Mouse (Mus musculus): ENCODE results near the gene Pde4d. TPM values are rescaled to one million over a fixed set of nuclear protein-coding genes. Genes with fewer than 3 reads are reported as not detected.
"Not testable (repeated sequence)": the region's sequence is repeated elsewhere in the genome, so short reads cannot be mapped to it uniquely, and the experiment has no call there.

Gene Pde4d
- total RNA-seq, 2 experiments from 2014 or later: 108 to 120 TPM

DNA sequence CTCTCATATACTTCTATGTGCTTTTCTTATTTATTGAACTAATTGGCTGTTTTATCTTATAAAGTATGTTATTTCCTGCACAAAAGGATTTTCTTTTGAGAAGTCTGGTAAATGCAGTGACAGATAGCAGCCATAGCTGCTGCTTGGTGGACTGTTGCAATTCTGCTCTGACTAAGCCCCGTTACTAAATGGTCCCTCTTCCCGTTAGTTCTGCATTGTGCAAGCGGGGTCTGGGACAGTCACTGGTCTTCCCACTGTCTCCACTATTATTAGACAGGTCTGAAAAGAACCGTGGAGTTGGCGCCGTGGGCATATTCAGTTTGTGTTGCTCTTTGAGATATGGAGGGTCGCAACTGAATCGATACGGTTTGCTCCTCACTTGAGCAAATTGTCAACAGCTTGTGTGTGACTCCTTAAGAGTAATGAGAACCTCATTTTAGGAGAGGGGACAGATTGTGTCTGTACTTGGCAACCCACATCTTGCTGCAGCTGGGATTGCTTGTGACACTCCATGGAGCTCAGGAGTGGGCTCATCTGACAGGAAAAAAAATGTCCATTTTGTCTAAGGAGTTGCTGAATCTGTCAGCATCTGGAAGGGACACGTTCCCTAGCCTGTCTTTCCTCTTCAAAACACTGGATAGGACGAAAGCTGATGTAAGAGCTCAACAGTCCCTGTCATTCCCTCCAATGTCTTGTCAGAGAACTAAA is 316.4 kb downstream of the Pde4d start:
- DNase-seq (ENCODE audit: extremely low spot score in 1 of 2, low spot score in 2 of 2): no peak
- intact Hi-C loops (cut with DNase I): no loop called here

- DNase-seq (ENCODE audit: extremely low spot score in 1 of 2, low spot score in 2 of 2): no peak
- intact Hi-C loops (cut with DNase I): no loop called here
Observed at GRCm38 (mm10) chr13:108769465-108770056, 319.8 kb downstream of the Pde4d start.

DNA sequence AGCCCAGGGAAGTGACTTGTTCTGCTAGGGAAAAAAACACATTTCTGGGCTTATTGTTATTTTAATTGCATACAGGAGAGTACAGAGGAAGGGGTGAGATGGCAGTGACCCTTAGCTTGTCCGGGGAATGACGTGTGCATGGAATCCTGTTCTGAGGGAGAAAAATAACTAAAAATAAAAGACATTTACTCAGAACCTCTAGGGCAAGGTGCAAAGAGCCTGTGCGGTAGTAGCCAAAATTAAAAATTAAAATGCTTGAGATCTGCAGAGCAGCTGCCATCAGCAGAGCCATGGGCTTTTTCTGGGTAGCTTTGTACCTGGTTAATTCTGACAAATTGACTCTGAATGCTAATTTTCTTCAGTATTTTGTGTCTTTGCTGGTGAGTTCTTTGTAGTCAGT is 322.6 kb downstream of the Pde4d start:
- intact Hi-C loops (cut with DNase I): no loop called here
- DNase-seq (ENCODE audit: extremely low spot score in 1 of 2, low spot score in 2 of 2): no peak

GRCm38 (mm10) chr13:108774981-108775380 is 325.2 kb downstream of the Pde4d start:
- intact Hi-C loops (cut with DNase I): no loop called here
- peak in 1 of 2 experiments; percentile 23 for DNase-seq (ENCODE audit: extremely low spot score in 1 of 2, low spot score in 2 of 2)

- no peak for DNase-seq (ENCODE audit: extremely low spot score in 1 of 2, low spot score in 2 of 2)
- intact Hi-C loops (cut with DNase I): no loop called here
Observed at GRCm38 (mm10) chr13:108775882-108776281, 326.1 kb downstream of the Pde4d start.

- intact Hi-C loops (cut with DNase I); DNase-seq (ENCODE audit: extremely low spot score in 1 of 2, low spot score in 2 of 2): not testable (repeated sequence)
Observed at GRCm38 (mm10) chr13:108797620-108798019, 347.9 kb downstream of the Pde4d start.

DNA sequence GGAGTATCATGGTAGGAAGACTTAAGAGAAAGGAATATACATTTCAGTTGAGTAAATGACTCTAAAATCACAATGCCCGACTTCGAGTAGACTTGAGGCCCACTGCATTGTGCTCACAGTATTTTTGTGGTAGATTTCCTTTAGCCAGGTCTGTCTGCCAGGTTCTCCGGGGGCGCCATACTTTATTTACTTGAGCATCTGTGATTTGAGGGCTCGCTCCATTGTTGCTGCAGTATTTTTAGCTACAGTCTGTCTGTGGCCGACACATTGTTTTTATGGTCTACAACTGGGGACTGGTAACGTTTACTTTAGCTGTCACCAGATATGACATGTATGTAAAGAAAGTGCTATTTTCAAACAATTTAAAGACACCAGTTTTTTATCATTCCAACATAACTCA is 359.4 kb downstream of the Pde4d start:
- no peak for DNase-seq (ENCODE audit: extremely low spot score in 1 of 2, low spot score in 2 of 2)

DNA sequence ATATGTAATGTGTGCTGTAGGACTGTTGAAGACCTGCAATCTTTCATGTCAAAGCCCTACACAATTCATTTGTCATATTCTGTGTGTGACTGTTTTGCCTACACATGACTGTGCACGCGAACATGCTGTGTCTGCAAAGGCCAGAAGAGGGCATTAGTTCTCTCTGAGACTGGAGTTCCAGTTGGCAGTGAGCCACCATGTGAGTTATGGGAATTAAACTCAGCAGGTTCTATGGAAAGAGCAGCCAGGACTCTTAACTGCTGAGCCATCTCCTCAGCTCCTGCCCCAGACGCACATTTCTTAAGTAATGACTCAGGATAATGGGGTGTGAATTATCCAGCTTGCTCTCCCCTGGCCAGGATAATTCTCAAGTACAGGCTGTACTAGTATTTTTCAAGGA is 363.2 kb downstream of the Pde4d start:
- intact Hi-C loops (cut with DNase I): no loop called here
- DNase-seq (ENCODE audit: extremely low spot score in 1 of 2, low spot score in 2 of 2): peak in 1 of 2 experiments; percentile 56

More for the DNA sequence above, 359.4 kb downstream of the Pde4d start:
- intact Hi-C loops (cut with DNase I): no loop called here

- intact Hi-C loops (cut with DNase I): no loop called here
- no peak for DNase-seq (ENCODE audit: extremely low spot score in 1 of 2, low spot score in 2 of 2)
Observed at GRCm38 (mm10) chr13:108819846-108820408, 370.2 kb downstream of the Pde4d start.

- intact Hi-C loops (cut with DNase I): no loop called here
- DNase-seq (ENCODE audit: extremely low spot score in 1 of 2, low spot score in 2 of 2): no peak
Observed at GRCm38 (mm10) chr13:108820487-108820886, 370.7 kb downstream of the Pde4d start.

DNA sequence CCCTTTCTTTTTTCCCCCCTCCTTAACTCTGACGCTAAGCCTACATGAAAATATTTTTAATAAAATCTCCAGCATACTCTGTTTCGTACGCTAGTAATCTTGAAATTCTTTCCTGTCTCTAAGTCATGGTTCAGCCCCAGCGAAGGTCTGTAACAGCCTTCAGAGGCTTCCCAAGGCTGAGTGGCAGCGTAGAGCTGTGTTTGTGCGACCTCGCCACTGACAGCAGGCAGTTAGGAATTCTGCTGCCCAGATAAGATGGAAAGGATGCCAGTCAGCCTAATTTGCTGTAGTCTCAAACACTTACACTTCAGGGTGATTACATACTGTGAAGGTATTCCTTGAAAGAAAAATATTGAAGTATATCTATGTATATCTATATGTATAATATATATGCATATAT is 371.5 kb downstream of the Pde4d start:
- intact Hi-C loops (cut with DNase I): no loop called here
- no peak for DNase-seq (ENCODE audit: extremely low spot score in 1 of 2, low spot score in 2 of 2)

GRCm38 (mm10) chr13:108824638-108825310 is 375.0 kb downstream of the Pde4d start:
- no peak for DNase-seq (ENCODE audit: extremely low spot score in 1 of 2, low spot score in 2 of 2)
- intact Hi-C loops (cut with DNase I): no loop called here

DNA sequence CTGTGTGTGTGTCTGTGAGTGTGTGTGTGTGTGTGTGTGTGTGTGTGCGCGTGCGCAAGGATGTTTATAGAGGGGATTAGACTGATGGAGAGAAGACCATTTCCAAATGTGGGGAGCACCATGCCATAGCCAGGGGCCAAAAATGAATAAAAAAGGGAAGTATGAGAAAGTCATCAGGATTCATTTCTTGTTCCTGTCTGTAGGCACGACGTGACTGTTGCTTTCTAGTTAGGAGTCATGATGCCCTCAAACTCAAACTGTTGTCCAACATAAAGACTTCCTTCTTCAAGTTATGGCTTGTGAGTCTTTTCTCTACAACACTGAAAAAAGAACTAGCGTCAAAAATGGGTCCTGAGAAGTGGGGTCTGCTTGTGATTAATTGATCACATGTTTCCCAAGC is 375.8 kb downstream of the Pde4d start:
- no peak for DNase-seq (ENCODE audit: extremely low spot score in 1 of 2, low spot score in 2 of 2)
- intact Hi-C loops (cut with DNase I): no loop called here

- DNase-seq (ENCODE audit: extremely low spot score in 1 of 2, low spot score in 2 of 2): no peak
- intact Hi-C loops (cut with DNase I): no loop called here
Observed at GRCm38 (mm10) chr13:108834197-108834596, 384.4 kb downstream of the Pde4d start.

DNA sequence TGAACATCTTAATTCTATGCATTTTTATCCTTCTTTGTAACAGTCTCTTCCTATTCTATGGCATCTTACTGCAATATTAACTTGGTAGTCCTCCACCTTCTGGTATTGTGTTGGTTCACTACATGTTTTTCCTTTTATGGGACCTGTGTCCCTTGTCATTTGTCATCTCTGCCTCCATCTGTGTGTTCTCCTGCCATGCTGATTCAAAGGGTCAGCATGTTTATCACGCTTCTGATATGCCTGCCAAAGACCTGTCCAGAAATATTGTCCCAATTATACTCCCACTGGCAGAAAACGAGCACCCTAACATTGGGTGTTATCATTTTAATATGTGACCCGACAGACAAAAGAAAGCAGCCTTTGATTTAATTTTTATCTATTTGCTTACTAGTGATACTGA is 386.6 kb downstream of the Pde4d start:
- intact Hi-C loops (cut with DNase I): no loop called here

GRCm38 (mm10) chr13:108839142-108839541 is 389.4 kb downstream of the Pde4d start:
- intact Hi-C loops (cut with DNase I): no loop called here

More for the DNA sequence above, 386.6 kb downstream of the Pde4d start:
- no peak for DNase-seq (ENCODE audit: extremely low spot score in 1 of 2, low spot score in 2 of 2)

GRCm38 (mm10) chr13:108854090-108854489 is 404.3 kb downstream of the Pde4d start:
- intact Hi-C loops (cut with DNase I): no loop called here
- no peak for DNase-seq (ENCODE audit: extremely low spot score in 1 of 2, low spot score in 2 of 2)

More at GRCm38 (mm10) chr13:108839142-108839541, 389.4 kb downstream of the Pde4d start:
- no peak for DNase-seq (ENCODE audit: extremely low spot score in 1 of 2, low spot score in 2 of 2)

DNA sequence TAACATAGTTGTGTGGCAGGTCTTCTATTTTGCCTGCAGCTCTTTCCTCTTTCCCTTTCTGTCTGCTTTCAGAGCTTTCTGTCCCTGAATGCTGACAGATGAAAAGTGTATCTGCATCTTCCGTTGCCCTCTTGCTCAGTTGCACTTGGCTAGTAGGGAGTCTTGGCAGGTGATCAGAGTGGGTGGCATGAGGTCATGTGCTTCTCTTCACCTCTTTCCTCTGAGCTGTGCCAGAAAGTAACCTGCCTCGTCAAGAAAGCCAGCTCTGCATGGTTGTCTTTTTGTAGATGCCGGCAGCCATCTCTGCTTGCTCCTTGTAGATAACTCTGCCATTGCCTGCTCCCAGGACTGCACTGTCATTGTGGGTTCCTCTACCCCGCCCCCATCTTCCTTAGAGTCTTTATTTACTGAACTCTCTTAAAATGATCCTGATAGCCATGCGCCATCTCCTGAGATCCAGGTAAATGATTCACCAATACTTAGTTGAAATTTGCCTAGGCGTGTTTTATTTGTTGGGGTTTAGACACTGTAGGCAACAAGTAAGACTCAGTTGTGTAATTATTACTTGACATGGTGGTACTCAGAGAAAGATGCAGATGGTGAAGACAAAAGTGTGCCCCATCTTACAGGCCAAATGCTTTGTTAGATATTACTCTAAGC is 407.2 kb downstream of the Pde4d start:
- DNase-seq (ENCODE audit: extremely low spot score in 1 of 2, low spot score in 2 of 2): no peak
- intact Hi-C loops (cut with DNase I): no loop called here

GRCm38 (mm10) chr13:108859336-108859735 is 409.6 kb downstream of the Pde4d start:
- intact Hi-C loops (cut with DNase I): no loop called here
- no peak for DNase-seq (ENCODE audit: extremely low spot score in 1 of 2, low spot score in 2 of 2)

Measured in left cerebral cortex, postnatal 10 days (tissue).